Comparison of ENCODE assay signal across 9 mouse cellular contexts in the genomic region with DNA sequence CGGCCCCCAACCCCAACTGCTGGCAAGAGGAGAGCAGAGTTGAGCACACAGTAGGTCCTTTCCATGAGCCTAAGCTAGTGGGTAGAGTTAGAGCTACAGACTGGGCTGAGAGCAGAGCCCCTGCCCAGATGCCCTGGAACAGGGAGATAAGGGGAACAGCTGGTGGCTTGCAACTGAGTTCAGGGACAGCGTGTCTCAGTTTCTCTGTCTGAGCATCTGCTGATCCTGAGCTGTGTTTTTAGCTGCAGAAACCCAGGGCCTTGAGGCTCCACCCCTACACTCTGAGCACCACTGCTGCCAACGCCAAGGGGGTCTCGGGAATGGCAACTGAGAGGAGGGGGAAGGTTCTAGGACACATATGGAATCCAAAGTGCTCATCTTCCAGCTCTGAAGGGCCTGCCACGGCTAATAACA.
DNase-seq lines count a peak whose midpoint lies in the region; ATAC-seq lines count a peak whose summit lies in the region.
"Had no signal": no experiment of that assay in that cellular context is flagged by ENCODE, and none has a peak within 500 bp of the region (broad histone marks: within the 10 kb centered on the region; RNA-seq: fewer than 3 reads in every experiment).

No protein-coding gene starts in this region.

- 75% methylated on average over 5 of the region's 5 CpGs for WGBS in heart, embryonic 14.5 days
- WGBS in embryonic facial prominence, embryonic 10.5 days: 67% methylated on average over 5 of the region's 5 CpGs
- WGBS in forebrain, embryonic 16.5 days: 33% methylated on average over 5 of the region's 5 CpGs
- 59% methylated on average over 5 of the region's 5 CpGs for WGBS in midbrain, embryonic 10.5 days

- H3K9me3 ChIP-seq in heart, embryonic 14.5 days (ENCODE audit: control insufficient read depth, low read length): no peaks in the 10 kb centered on the region
- no peaks in the 10 kb centered on the region for H3K9me3 ChIP-seq in embryonic facial prominence, embryonic 10.5 days
- no peaks in the 10 kb centered on the region for H3K9me3 ChIP-seq in forebrain, embryonic 16.5 days (ENCODE audit: control insufficient read depth, low read length)
- no peaks in the 10 kb centered on the region for H3K9me3 ChIP-seq in midbrain, embryonic 10.5 days (replicated peaks)
- H3K9me3 ChIP-seq: G1E had no signal

- peak overlapping the region; percentile 76 for H3K9ac ChIP-seq in heart, embryonic 14.5 days (ENCODE audit: low read length)
- peak overlapping the region; percentile 82; the same call in 1 of the 2 replicates for H3K9ac ChIP-seq in forebrain, embryonic 16.5 days (replicated peaks; ENCODE audit: low read depth, low read length)

- no peaks in the 10 kb centered on the region for H3K36me3 ChIP-seq in heart, embryonic 14.5 days (ENCODE audit: control insufficient read depth, insufficient read depth, low read length)
- H3K36me3 ChIP-seq in embryonic facial prominence, embryonic 10.5 days (replicated peaks): no peaks in the 10 kb centered on the region
- no peaks in the 10 kb centered on the region for H3K36me3 ChIP-seq in forebrain, embryonic 16.5 days (ENCODE audit: control insufficient read depth, insufficient read depth)
- H3K36me3 ChIP-seq in midbrain, embryonic 10.5 days: no peaks in the 10 kb centered on the region
- H3K36me3 ChIP-seq: G1E had no signal

- no peak for ATAC-seq in heart, embryonic 14.5 days (ENCODE audit: insufficient number of reproducible peaks, insufficient read depth, low FRiP score, low read depth)
- ATAC-seq in forebrain, embryonic 16.5 days: no peak

- H3K27me3 ChIP-seq in heart, embryonic 14.5 days (ENCODE audit: control insufficient read depth, insufficient read depth, low read length): no peaks in the 10 kb centered on the region
- H3K27me3 ChIP-seq in embryonic facial prominence, embryonic 10.5 days (replicated peaks; ENCODE audit: low read depth, poor library complexity, severe bottlenecking): no peaks in the 10 kb centered on the region; the same call in 1 of the 2 replicates
- no peaks in the 10 kb centered on the region for H3K27me3 ChIP-seq in forebrain, embryonic 16.5 days (replicated peaks; ENCODE audit: control insufficient read depth, insufficient read depth, low read length)
- H3K27me3 ChIP-seq in midbrain, embryonic 10.5 days (ENCODE audit: low read depth, poor library complexity, severe bottlenecking): no peaks in the 10 kb centered on the region

- DNase-seq in heart, adult 9 months (ENCODE audit: low spot score in 2 of 2): no peak
- DNase-seq in embryonic facial prominence, embryonic 10.5 days (ENCODE audit: low spot score): no peak
- DNase-seq in midbrain, embryonic 10.5 days (ENCODE audit: low spot score): no peak
- no peak for DNase-seq in B cell, adult 2 months
- DNase-seq in gastrocnemius, postnatal 25 days: no peak
- DNase-seq in thymus, postnatal 36 days: no peak

- no peak overlapping the region for H3K4me3 ChIP-seq in heart, embryonic 14.5 days (ENCODE audit: control insufficient read depth in 1 of 2, insufficient read depth in 1 of 2, low read depth in 1 of 2, low read length in 2 of 2)
- peak overlapping the region; percentile 55; the same call in 1 of the 2 replicates for H3K4me3 ChIP-seq in embryonic facial prominence, embryonic 10.5 days
- no peak overlapping the region for H3K4me3 ChIP-seq in forebrain, embryonic 16.5 days (replicated peaks; ENCODE audit: low read length)
- peak overlapping the region; percentile 54; the same call in 1 of the 2 replicates for H3K4me3 ChIP-seq in midbrain, embryonic 10.5 days

- no peak overlapping the region for H3K4me2 ChIP-seq in heart, embryonic 14.5 days (ENCODE audit: low read length)
- no peak overlapping the region for H3K4me2 ChIP-seq in forebrain, embryonic 16.5 days (ENCODE audit: low read length)

- H3K27ac ChIP-seq in heart, embryonic 14.5 days (replicated peaks in 1 of 2; ENCODE audit: control insufficient read depth in 1 of 2, insufficient read depth in 1 of 2, low read depth in 2 of 2, low read length in 2 of 2): peak overlapping the region in 1 of 2 experiments; percentile 98; a peak in 2 of 4 replicates
- H3K27ac ChIP-seq in embryonic facial prominence, embryonic 10.5 days (replicated peaks): peak overlapping the region; percentile 99
- H3K27ac ChIP-seq in forebrain, embryonic 16.5 days (ENCODE audit: low read length): peak overlapping the region; percentile 100
- peak overlapping the region; percentile 100 for H3K27ac ChIP-seq in midbrain, embryonic 10.5 days (replicated peaks)

- peaks cover 76 to 92% of the 10 kb centered on the region in 2 experiments for H3K4me1 ChIP-seq in heart, embryonic 14.5 days (ENCODE audit: control insufficient read depth in 2 of 2, insufficient read depth in 2 of 2, low read length in 2 of 2)
- peaks cover 100% of the 10 kb centered on the region for H3K4me1 ChIP-seq in embryonic facial prominence, embryonic 10.5 days
- H3K4me1 ChIP-seq in forebrain, embryonic 16.5 days (replicated peaks; ENCODE audit: control insufficient read depth, insufficient read depth, low read length): peaks cover 93% of the 10 kb centered on the region
- peaks cover 100% of the 10 kb centered on the region for H3K4me1 ChIP-seq in midbrain, embryonic 10.5 days

Comparison
In these comparisons a context has a peak if more than half of its experiments do, and no peak if none do; other contexts are left out.
1. H3K4me3 ChIP-seq: peak in embryonic facial prominence, embryonic 10.5 days (single experiment) and midbrain, embryonic 10.5 days (single experiment); none in heart, embryonic 14.5 days (0 of 2) and forebrain, embryonic 16.5 days (single experiment).